Mouse (Mus musculus): ENCODE results near the gene 4930432K21Rik. TPM values are rescaled to one million over a fixed set of nuclear protein-coding genes. Genes with fewer than 3 reads are reported as not detected.

4930432K21Rik gene
- polyA plus RNA-seq (2012; rRNA removed) = 2.6 and 3.1 TPM in 2 replicates

GRCm38 (mm10) chr8:84147769-84148530 is at the start of gene 4930432K21Rik, which contains the start of gene Cc2d1a:
4930432K21Rik (plus strand) TSS chr8:84148025.
Cc2d1a (minus strand) TSS chr8:84147936.

GRCm38 (mm10) chr8:84104697-84105609 is 42.9 kb upstream of the 4930432K21Rik start, which contains the start of gene Dcaf15:
Dcaf15 (minus strand) TSS chr8:84104768.

GRCm38 (mm10) chr8:84125656-84126055 is 22.2 kb upstream of the 4930432K21Rik start, which contains the start of gene Podnl1:
Podnl1 (plus strand) TSS chr8:84125989.

GRCm38 (mm10) chr8:84185117-84185516 is 37.3 kb downstream of the 4930432K21Rik start, which contains the start of gene Nanos3:
Nanos3 (minus strand) TSS chr8:84185217.

Other genes with a start within 250 kb of the 4930432K21Rik start
- 182 and 248 TPM in 2 replicates for gene Adgrl1, start 247.9 kb upstream of the 4930432K21Rik start, polyA plus RNA-seq (2012; rRNA removed)
- 0.41 and 0.74 TPM in 2 replicates for gene Gm10644, start 192.8 kb upstream of the 4930432K21Rik start, polyA plus RNA-seq (2012; rRNA removed)
- 6.8 and 11.8 TPM in 2 replicates for gene Asf1b, start 192.5 kb upstream of the 4930432K21Rik start, polyA plus RNA-seq (2012; rRNA removed)
- 147 and 150 TPM in 2 replicates for gene Prkaca, start 175.0 kb upstream of the 4930432K21Rik start, polyA plus RNA-seq (2012; rRNA removed)
- gene Samd1, start 150.4 kb upstream of the 4930432K21Rik start, polyA plus RNA-seq (2012; rRNA removed) = 68.7 and 72.2 TPM in 2 replicates
- 0.27 and 0.31 TPM in 2 replicates for gene 1700067K01Rik, start 146.5 kb upstream of the 4930432K21Rik start, polyA plus RNA-seq (2012; rRNA removed)
- 0.26 and 0.67 TPM in 2 replicates for gene 2210011C24Rik, start 135.9 kb upstream of the 4930432K21Rik start, polyA plus RNA-seq (2012; rRNA removed)
- gene Palm3, start 126.6 kb upstream of the 4930432K21Rik start, polyA plus RNA-seq (2012; rRNA removed) = 3.5 and 4.2 TPM in 2 replicates
- 0.70 and 0.85 TPM in 2 replicates for gene Il27ra, start 105.4 kb upstream of the 4930432K21Rik start, polyA plus RNA-seq (2012; rRNA removed)
- 1.6 and 1.7 TPM in 2 replicates for gene Rln3, start 103.0 kb upstream of the 4930432K21Rik start, polyA plus RNA-seq (2012; rRNA removed)
- gene Gm10643, start 82.9 kb upstream of the 4930432K21Rik start, polyA plus RNA-seq (2012; rRNA removed) = 2.2 and 2.7 TPM in 2 replicates
- gene Rfx1, start 81.2 kb upstream of the 4930432K21Rik start, polyA plus RNA-seq (2012; rRNA removed) = 28.8 and 35.0 TPM in 2 replicates
- 98.0 and 103 TPM in 2 replicates for gene Dcaf15, start 43.3 kb upstream of the 4930432K21Rik start, polyA plus RNA-seq (2012; rRNA removed)
- gene Podnl1, start 22.0 kb upstream of the 4930432K21Rik start, polyA plus RNA-seq (2012; rRNA removed) = 0.16 and 1.3 TPM in 2 replicates
- gene Cc2d1a, start 89 bp upstream of the 4930432K21Rik start, polyA plus RNA-seq (2012; rRNA removed) = 66.5 and 68.3 TPM in 2 replicates
- 4.8 and 5.8 TPM in 2 replicates for gene Nanos3, start 37.2 kb downstream of the 4930432K21Rik start, polyA plus RNA-seq (2012; rRNA removed)
- 27.8 and 31.9 TPM in 2 replicates for gene Zswim4, start 89.0 kb downstream of the 4930432K21Rik start, polyA plus RNA-seq (2012; rRNA removed)
- gene D8Ertd738e, start 101.7 kb downstream of the 4930432K21Rik start, polyA plus RNA-seq (2012; rRNA removed) = 195 and 200 TPM in 2 replicates
- 33.6 and 34.0 TPM in 2 replicates for gene Mri1, start 109.3 kb downstream of the 4930432K21Rik start, polyA plus RNA-seq (2012; rRNA removed)
- gene Ccdc130, start 122.4 kb downstream of the 4930432K21Rik start, polyA plus RNA-seq (2012; rRNA removed) = 38.9 and 39.4 TPM in 2 replicates
- 53.3 and 59.4 TPM in 2 replicates for gene Cacna1a, start 240.4 kb downstream of the 4930432K21Rik start, polyA plus RNA-seq (2012; rRNA removed)

All from central nervous system, embryonic 18 days (tissue).